Mouse (Mus musculus) telencephalon, adult 2 months (tissue): ENCODE data around the gene Igsf8.

Source experiments
- DNase-seq: peaks from one replicate; pipeline ENCODE4 v3.0.0-alpha.2; 2011; ENCODE audit warnings: low read depth, low spot score

The Igsf8 gene

GRCm38 (mm10) chr1:172273386-172273785 is 11.9 kb downstream of the Igsf8 start:
- DNase-seq: no peak

GRCm38 (mm10) chr1:172274116-172274515 is 12.7 kb downstream of the Igsf8 start:
- DNase-seq: no peak

- no peak for DNase-seq
Observed at GRCm38 (mm10) chr1:172274547-172274946, 13.1 kb downstream of the Igsf8 start.

- no peak for DNase-seq
Observed at GRCm38 (mm10) chr1:172277172-172277571, 15.7 kb downstream of the Igsf8 start.

- no peak for DNase-seq
Observed at GRCm38 (mm10) chr1:172278328-172278727, 16.9 kb downstream of the Igsf8 start.

GRCm38 (mm10) chr1:172279768-172280509 is 18.5 kb downstream of the Igsf8 start:
- no peak for DNase-seq

GRCm38 (mm10) chr1:172281522-172282254 is 20.2 kb downstream of the Igsf8 start:
- DNase-seq: peak; percentile 60

GRCm38 (mm10) chr1:172283073-172283472 is 21.6 kb downstream of the Igsf8 start:
- no peak for DNase-seq

GRCm38 (mm10) chr1:172284221-172284620 is 22.8 kb downstream of the Igsf8 start:
- no peak for DNase-seq

GRCm38 (mm10) chr1:172286740-172287139 is 25.3 kb downstream of the Igsf8 start:
- no peak for DNase-seq

- no peak for DNase-seq
Observed at GRCm38 (mm10) chr1:172288900-172289616, 27.6 kb downstream of the Igsf8 start.

- DNase-seq: no peak
Observed at GRCm38 (mm10) chr1:172289617-172289946, 28.1 kb downstream of the Igsf8 start.

GRCm38 (mm10) chr1:172292880-172293279 is 31.4 kb downstream of the Igsf8 start:
- no peak for DNase-seq

- no peak for DNase-seq
Observed at GRCm38 (mm10) chr1:172293449-172293848, 32.0 kb downstream of the Igsf8 start.

GRCm38 (mm10) chr1:172295751-172296197 is 34.3 kb downstream of the Igsf8 start:
- DNase-seq: no peak

GRCm38 (mm10) chr1:172296816-172297510 is 35.5 kb downstream of the Igsf8 start:
- DNase-seq: no peak

- DNase-seq: no peak
Observed at GRCm38 (mm10) chr1:172297611-172298537, 36.4 kb downstream of the Igsf8 start, which contains the start of gene Atp1a2. Atp1a2 (minus strand) TSS chr1:172298064.

- DNase-seq: no peak
Observed at GRCm38 (mm10) chr1:172299528-172299927, 38.1 kb downstream of the Igsf8 start.

GRCm38 (mm10) chr1:172300247-172300646 is 38.8 kb downstream of the Igsf8 start:
- no peak for DNase-seq

GRCm38 (mm10) chr1:172301180-172301579 is 39.7 kb downstream of the Igsf8 start:
- no peak for DNase-seq

GRCm38 (mm10) chr1:172302311-172302710 is 40.9 kb downstream of the Igsf8 start:
- no peak for DNase-seq
